Mouse (Mus musculus) T-helper 1 cell (primary cell): Measurements from ENCODE around the gene Casd1.
"Not testable (repeated sequence)": the region's sequence is repeated elsewhere in the genome, so short reads cannot be mapped to it uniquely, and the experiment has no call there.

Source experiments
- in situ Hi-C: fragments of 300-600 bp; cut with MboI, MseI; formaldehyde crosslinking; loops from one replicate; pipeline ENCODE4 v1.15.1; 2025; ENCODE audit warnings: high pct_unique_total_duplicates

Casd1 gene

GRCm38 (mm10) chr6:4612431-4612830 lies 11.8 kb downstream of the Casd1 start:
- in situ Hi-C loops = no loop called here

GRCm38 (mm10) chr6:4617911-4618310 lies 17.3 kb downstream of the Casd1 start:
- in situ Hi-C loops = no loop called here

- in situ Hi-C loops = no loop called here
These were observed 30.8 kb downstream of the Casd1 start for GRCm38 (mm10) chr6:4631464-4631863.

DNA sequence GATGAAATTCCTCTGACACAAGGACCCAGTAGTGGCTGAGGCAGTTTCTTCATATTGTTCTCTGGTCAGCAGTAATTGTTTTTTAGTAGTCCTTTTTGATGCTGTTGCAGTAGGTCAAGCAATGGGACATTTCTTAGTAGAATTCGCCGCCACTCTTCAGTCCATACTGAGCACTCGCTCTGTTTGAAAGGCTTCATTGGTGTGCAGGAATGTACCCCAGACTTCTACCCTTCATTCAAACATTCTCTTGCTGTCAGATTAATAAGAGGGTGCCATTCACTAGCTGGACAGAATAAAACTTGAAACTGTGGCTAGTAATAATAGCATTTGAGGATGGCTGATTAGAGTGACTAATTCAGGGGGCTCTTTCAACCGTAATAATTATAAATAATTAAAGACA lies 32.5 kb downstream of the Casd1 start:
- in situ Hi-C loops = no loop called here

- in situ Hi-C loops = no loop called here
These were observed 34.2 kb downstream of the Casd1 start for GRCm38 (mm10) chr6:4634804-4635203.

GRCm38 (mm10) chr6:4642068-4642467 lies 41.4 kb downstream of the Casd1 start:
- in situ Hi-C loops = no loop called here

DNA sequence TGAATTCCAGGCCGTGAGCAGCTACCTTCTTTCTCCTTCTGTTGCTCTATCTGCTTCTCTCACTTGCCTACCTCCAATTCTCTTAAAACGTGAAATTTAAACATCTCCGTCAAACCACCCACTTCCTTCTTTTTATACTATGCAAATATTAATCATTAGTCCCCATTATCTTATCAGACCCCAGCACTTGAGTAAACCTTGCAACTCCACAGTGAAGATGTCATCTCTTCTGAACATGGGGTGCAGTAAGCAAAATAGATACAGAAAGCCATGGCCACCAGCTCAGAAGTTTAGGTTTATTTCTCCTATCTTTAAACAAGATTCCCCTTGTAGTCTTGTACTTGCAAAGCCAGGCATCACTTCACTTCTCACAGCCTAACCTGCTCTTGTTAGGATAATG lies 46.7 kb downstream of the Casd1 start:
- in situ Hi-C loops = no loop called here

DNA sequence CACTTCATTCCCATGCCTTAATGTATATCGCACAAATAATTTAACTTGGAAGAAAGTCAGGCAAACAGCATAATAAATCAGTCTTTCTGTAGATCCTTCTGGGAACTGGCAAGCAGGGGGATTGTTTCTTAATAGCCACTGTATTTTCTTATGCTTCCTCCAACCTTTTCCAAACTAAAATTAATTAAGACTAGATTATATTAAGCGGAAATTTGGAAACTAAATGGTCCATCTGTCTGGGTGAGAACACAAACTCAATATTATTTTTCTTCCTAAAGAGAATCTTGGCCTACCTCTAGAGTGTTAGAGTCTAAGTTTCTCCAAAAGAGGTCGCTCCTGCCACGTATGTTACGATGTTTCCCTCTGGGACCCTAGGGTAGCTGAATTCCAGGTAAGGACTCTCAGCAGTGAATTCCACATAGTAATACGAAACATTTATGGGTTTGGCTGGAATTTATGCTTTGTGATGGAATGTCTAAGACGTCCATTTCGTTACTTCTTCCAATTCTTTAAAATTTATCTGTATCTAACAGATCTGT lies 52.0 kb downstream of the Casd1 start:
- in situ Hi-C loops = no loop called here

GRCm38 (mm10) chr6:4653741-4654140 lies 53.1 kb downstream of the Casd1 start:
- in situ Hi-C loops = not testable (repeated sequence)

GRCm38 (mm10) chr6:4655466-4655865 lies 54.8 kb downstream of the Casd1 start:
- in situ Hi-C loops = no loop called here

- in situ Hi-C loops = no loop called here
These were observed 55.3 kb downstream of the Casd1 start for GRCm38 (mm10) chr6:4655924-4656323.

GRCm38 (mm10) chr6:4658861-4659260 lies 58.2 kb downstream of the Casd1 start:
- in situ Hi-C loops = no loop called here

DNA sequence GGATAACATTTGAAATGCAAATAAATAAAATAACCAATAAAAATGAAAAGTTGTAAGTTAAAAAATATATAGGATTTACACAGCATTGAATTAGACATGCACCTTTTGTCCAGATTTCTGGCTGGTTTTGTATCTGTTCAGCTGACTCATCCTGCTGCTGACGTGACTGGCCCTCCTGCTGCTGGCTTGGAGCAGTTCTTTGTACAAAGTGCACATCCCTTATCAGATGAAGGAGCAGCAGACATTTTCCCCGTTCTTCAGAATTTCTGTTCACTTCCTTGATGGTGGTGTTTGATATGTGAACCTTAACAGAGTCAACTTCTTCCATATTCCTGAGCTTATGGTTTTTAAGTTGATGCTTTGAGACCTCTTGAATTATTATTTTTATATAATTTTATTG lies 62.9 kb downstream of the Casd1 start:
- in situ Hi-C loops = no loop called here

- in situ Hi-C loops = no loop called here
These were observed 63.7 kb downstream of the Casd1 start for GRCm38 (mm10) chr6:4664313-4664712.

DNA sequence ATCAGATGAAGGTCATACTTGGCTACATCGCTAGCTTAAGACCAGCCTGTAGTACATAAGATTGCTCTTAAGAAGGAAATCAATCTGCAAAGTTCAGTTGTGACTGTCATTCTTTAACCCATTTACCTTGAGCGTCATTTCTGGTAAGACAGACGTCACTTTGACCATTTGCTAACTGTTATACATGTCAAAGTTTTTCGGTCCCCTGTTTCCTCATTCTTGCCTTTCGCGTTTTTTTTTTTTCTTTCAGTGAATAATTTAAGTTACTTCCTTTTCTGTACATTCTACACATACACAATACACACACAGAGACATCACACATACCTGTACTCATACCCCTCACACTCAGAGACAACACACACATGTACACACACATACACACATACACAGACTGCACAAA lies 64.5 kb downstream of the Casd1 start:
- in situ Hi-C loops = no loop called here

DNA sequence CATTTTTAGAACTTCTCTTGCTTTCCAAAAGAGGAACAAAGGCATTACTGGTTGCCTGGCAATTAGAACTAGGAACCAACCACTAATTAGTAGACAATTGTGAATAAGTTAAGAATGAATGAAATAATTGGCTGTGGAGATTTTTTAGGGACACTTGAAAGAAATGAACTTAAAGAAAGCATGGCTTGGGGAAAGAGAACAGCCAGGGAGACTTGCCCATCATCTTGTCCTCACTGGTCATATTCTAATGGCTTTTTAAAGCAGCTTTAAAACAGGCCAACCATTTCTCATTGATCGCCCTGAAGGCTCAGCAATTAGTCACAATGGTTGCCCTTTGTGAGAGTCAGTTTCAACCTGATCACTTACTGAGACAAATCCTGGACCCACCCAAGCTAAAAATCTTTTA lies 76.7 kb downstream of the Casd1 start:
- in situ Hi-C loops = no loop called here

DNA sequence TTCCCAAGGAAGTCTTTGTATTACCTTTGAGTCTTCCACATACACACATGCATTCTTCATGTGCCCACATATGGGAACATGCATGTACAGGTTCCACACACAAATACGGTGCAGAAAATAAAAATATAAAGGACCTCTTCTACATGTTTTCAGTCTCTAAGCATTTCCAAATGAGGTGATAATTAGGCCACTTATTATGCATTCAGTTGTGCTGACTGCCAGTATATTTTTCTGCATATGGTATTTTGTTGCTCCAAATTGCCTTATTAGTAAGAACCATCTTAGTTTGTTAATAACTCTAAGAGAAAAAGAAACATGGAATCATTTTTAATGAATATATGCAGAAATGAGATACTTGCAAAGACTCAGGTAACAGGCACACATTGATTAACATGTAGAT lies 79.3 kb downstream of the Casd1 start:
- in situ Hi-C loops = no loop called here

DNA sequence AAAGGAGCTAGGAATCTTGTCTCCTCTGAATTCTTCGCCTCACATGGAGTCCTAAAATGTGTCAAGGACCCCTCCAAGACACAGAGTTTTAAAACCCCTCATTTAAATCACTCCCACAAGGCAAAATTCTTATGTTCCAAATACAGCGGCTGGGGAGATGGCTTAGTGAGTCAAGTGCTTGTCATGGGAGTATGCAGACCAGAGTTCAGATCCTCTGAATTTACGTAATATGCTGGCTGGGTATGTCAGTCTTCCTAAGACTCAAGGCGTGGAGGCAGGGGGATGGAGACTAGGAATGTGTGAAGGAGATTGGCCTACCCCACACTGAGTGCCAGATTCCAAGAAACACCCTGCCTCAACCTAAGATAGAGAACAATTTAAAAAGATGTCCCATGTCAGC lies 79.9 kb downstream of the Casd1 start:
- in situ Hi-C loops = no loop called here

- in situ Hi-C loops = no loop called here
These were observed 84.2 kb downstream of the Casd1 start for GRCm38 (mm10) chr6:4684706-4685340.

- in situ Hi-C loops = no loop called here
These were observed 89.8 kb downstream of the Casd1 start for GRCm38 (mm10) chr6:4690438-4690837.
